Mouse (Mus musculus): ENCODE data around the gene Kyat1. TPM values are rescaled to one million over a fixed set of nuclear protein-coding genes. Genes with fewer than 3 reads are reported as not detected.
A peak's percentile ranks its signal among the peaks of the same experiment; 100 is the strongest.
"Not testable (repeated sequence)": the region's sequence is repeated elsewhere in the genome, so short reads cannot be mapped to it uniquely, and the experiment has no call there.

Kyat1 gene
- polyA plus RNA-seq, 1 experiment from 2014 or later, result 15.6 TPM

GRCm38 (mm10) chr2:30171997-30172382 is 33.7 kb downstream of the Kyat1 start:
- Histone ChIP-seq H3K27ac (ENCODE audit: low read depth) (peak overlapping the region; percentile 81; the same call in 1 of the 2 replicates), H3K9ac (ENCODE audit: low read length) (peak overlapping the region; percentile 59), H3K4me2 (ENCODE audit: low read length) (peak overlapping the region; percentile 78), H3K27me3 (replicated peaks; ENCODE audit: control insufficient read depth, insufficient read depth, low read length) (no peaks in the 10 kb centered on the region), H3K36me3 (ENCODE audit: control insufficient read depth, insufficient read depth, low read length) (peaks cover 42% of the 10 kb centered on the region), H3K9me3 (ENCODE audit: control insufficient read depth, low read length) (0 out of 2 replicates have a peak, but pooled peaks cover 5% of the 10 kb centered on the region), H3K4me3 (ENCODE audit: low read depth, low read length) (peak overlapping the region; percentile 54), H3K4me1 (replicated peaks; ENCODE audit: control insufficient read depth, insufficient read depth, low read length) (no peaks in the 10 kb centered on the region; the same call in 1 of the 2 replicates)
- under 1% methylated on average over 19 of the region's 19 CpGs for WGBS
- ATAC-seq (replicated peaks; ENCODE audit: low FRiP score, low TSS enrichment, low read depth) (peak; percentile 3; the same call in 1 of the 2 replicates), DNase-seq (ENCODE audit: low spot score) (no peak)

- Histone ChIP-seq H3K36me3 (ENCODE audit: control insufficient read depth, insufficient read depth, low read length) (peaks cover 41% of the 10 kb centered on the region), H3K4me2 (ENCODE audit: low read length) (peak within 1 kb of the TSS; percentile 78), H3K4me3 (ENCODE audit: low read depth, low read length) (peak within 1 kb of the TSS; percentile 54), H3K27ac (ENCODE audit: low read depth) (peak within 1 kb of the TSS; percentile 81), H3K9me3 (ENCODE audit: control insufficient read depth, low read length) (0 out of 2 replicates have a peak, but pooled peaks cover 10% of the 10 kb centered on the region), H3K9ac (ENCODE audit: low read length) (peak within 1 kb of the TSS; percentile 59), H3K4me1 (replicated peaks; ENCODE audit: control insufficient read depth, insufficient read depth, low read length) (no peaks in the 10 kb centered on the region), H3K27me3 (replicated peaks; ENCODE audit: control insufficient read depth, insufficient read depth, low read length) (no peaks in the 10 kb centered on the region)
- DNase-seq (ENCODE audit: low spot score) (peak; percentile 82), ATAC-seq (replicated peaks; ENCODE audit: low FRiP score, low TSS enrichment, low read depth) (peak; percentile 92)
- under 1% methylated on average over 75 of the region's 75 CpGs for WGBS
Observed at GRCm38 (mm10) chr2:30171371-30171996, 34.2 kb downstream of the Kyat1 start, which contains the start of gene Endog. Gene Endog (plus strand): TSS chr2:30171493.

GRCm38 (mm10) chr2:30166677-30167076 is 39.0 kb downstream of the Kyat1 start:
- no peaks in the 10 kb centered on the region for H3K36me3 ChIP-seq (ENCODE audit: control insufficient read depth, insufficient read depth, low read length)
- H3K9ac ChIP-seq (ENCODE audit: low read length), result no peak overlapping the region
- DNase-seq (ENCODE audit: low spot score), result no peak
- H3K27ac ChIP-seq (ENCODE audit: low read depth), result no peak overlapping the region
- WGBS, result 59% methylated on average over 4 of the region's 4 CpGs
- H3K4me1 ChIP-seq (replicated peaks; ENCODE audit: control insufficient read depth, insufficient read depth, low read length), result no peaks in the 10 kb centered on the region
- ATAC-seq (replicated peaks; ENCODE audit: low FRiP score, low TSS enrichment, low read depth), result no peak
- 0 out of 2 replicates have a peak, but pooled peaks cover 9% of the 10 kb centered on the region for H3K9me3 ChIP-seq (ENCODE audit: control insufficient read depth, low read length)
- H3K27me3 ChIP-seq (replicated peaks; ENCODE audit: control insufficient read depth, insufficient read depth, low read length), result no peaks in the 10 kb centered on the region
- H3K4me3 ChIP-seq (ENCODE audit: low read depth, low read length), result no peak overlapping the region
- H3K4me2 ChIP-seq (ENCODE audit: low read length), result no peak overlapping the region

GRCm38 (mm10) chr2:30164340-30164932 is 41.2 kb downstream of the Kyat1 start:
- no peaks in the 10 kb centered on the region for H3K27me3 ChIP-seq (replicated peaks; ENCODE audit: control insufficient read depth, insufficient read depth, low read length)
- 44% methylated on average over 9 of the region's 9 CpGs for WGBS
- no peaks in the 10 kb centered on the region for H3K4me1 ChIP-seq (replicated peaks; ENCODE audit: control insufficient read depth, insufficient read depth, low read length)
- no peak overlapping the region for H3K4me2 ChIP-seq (ENCODE audit: low read length)
- ATAC-seq (replicated peaks; ENCODE audit: low FRiP score, low TSS enrichment, low read depth) (no peak), DNase-seq (ENCODE audit: low spot score) (no peak)
- no peak overlapping the region for H3K27ac ChIP-seq (ENCODE audit: low read depth)
- 0 out of 2 replicates have a peak, but pooled peaks cover 9% of the 10 kb centered on the region for H3K9me3 ChIP-seq (ENCODE audit: control insufficient read depth, low read length)
- no peak overlapping the region for H3K9ac ChIP-seq (ENCODE audit: low read length)
- no peaks in the 10 kb centered on the region for H3K36me3 ChIP-seq (ENCODE audit: control insufficient read depth, insufficient read depth, low read length)
- no peak overlapping the region for H3K4me3 ChIP-seq (ENCODE audit: low read depth, low read length)

- no peak overlapping the region for H3K27ac ChIP-seq (ENCODE audit: low read depth)
- no peak overlapping the region for H3K4me3 ChIP-seq (ENCODE audit: low read depth, low read length)
Observed at GRCm38 (mm10) chr2:30161809-30162208, 43.8 kb downstream of the Kyat1 start.

GRCm38 (mm10) chr2:30159871-30160270 is 45.8 kb downstream of the Kyat1 start:
- not testable (repeated sequence) for H3K36me3 ChIP-seq (ENCODE audit: control insufficient read depth, insufficient read depth, low read length); H3K27ac ChIP-seq (ENCODE audit: low read depth); DNase-seq (ENCODE audit: low spot score); ATAC-seq (replicated peaks; ENCODE audit: low FRiP score, low TSS enrichment, low read depth); H3K9ac ChIP-seq (ENCODE audit: low read length); H3K4me3 ChIP-seq (ENCODE audit: low read depth, low read length); H3K4me2 ChIP-seq (ENCODE audit: low read length); H3K4me1 ChIP-seq (replicated peaks; ENCODE audit: control insufficient read depth, insufficient read depth, low read length); H3K9me3 ChIP-seq (ENCODE audit: control insufficient read depth, low read length); H3K27me3 ChIP-seq (replicated peaks; ENCODE audit: control insufficient read depth, insufficient read depth, low read length)
- 81% methylated on average over 7 of the region's 10 CpGs for WGBS

More at GRCm38 (mm10) chr2:30161809-30162208, 43.8 kb downstream of the Kyat1 start:
- H3K4me2 ChIP-seq (ENCODE audit: low read length), result no peak overlapping the region
- no peak for ATAC-seq (replicated peaks; ENCODE audit: low FRiP score, low TSS enrichment, low read depth)
- no peaks in the 10 kb centered on the region for H3K36me3 ChIP-seq (ENCODE audit: control insufficient read depth, insufficient read depth, low read length)
- H3K27me3 ChIP-seq (replicated peaks; ENCODE audit: control insufficient read depth, insufficient read depth, low read length), result no peaks in the 10 kb centered on the region
- H3K9ac ChIP-seq (ENCODE audit: low read length), result no peak overlapping the region
- 0 out of 2 replicates have a peak, but pooled peaks cover 5% of the 10 kb centered on the region for H3K9me3 ChIP-seq (ENCODE audit: control insufficient read depth, low read length)
- no peak for DNase-seq (ENCODE audit: low spot score)
- no peaks in the 10 kb centered on the region for H3K4me1 ChIP-seq (replicated peaks; ENCODE audit: control insufficient read depth, insufficient read depth, low read length)

GRCm38 (mm10) chr2:30152616-30153015 is 53.0 kb downstream of the Kyat1 start:
- H3K36me3 ChIP-seq (ENCODE audit: control insufficient read depth, insufficient read depth, low read length), result peaks cover 42% of the 10 kb centered on the region
- ATAC-seq (replicated peaks; ENCODE audit: low FRiP score, low TSS enrichment, low read depth), result no peak

GRCm38 (mm10) chr2:30151840-30152239 is 53.8 kb downstream of the Kyat1 start:
- H3K9me3 ChIP-seq (ENCODE audit: control insufficient read depth, low read length), result no peaks in the 10 kb centered on the region
- WGBS, result 82% methylated on average over 11 of the region's 11 CpGs
- no peak for DNase-seq (ENCODE audit: low spot score)
- no peak for ATAC-seq (replicated peaks; ENCODE audit: low FRiP score, low TSS enrichment, low read depth)
- no peaks in the 10 kb centered on the region for H3K27me3 ChIP-seq (replicated peaks; ENCODE audit: control insufficient read depth, insufficient read depth, low read length)
- no peak overlapping the region for H3K9ac ChIP-seq (ENCODE audit: low read length)
- no peak overlapping the region for H3K27ac ChIP-seq (ENCODE audit: low read depth)
- H3K36me3 ChIP-seq (ENCODE audit: control insufficient read depth, insufficient read depth, low read length), result peaks cover 50% of the 10 kb centered on the region
- H3K4me2 ChIP-seq (ENCODE audit: low read length), result no peak overlapping the region
- no peak overlapping the region for H3K4me3 ChIP-seq (ENCODE audit: low read depth, low read length)
- no peaks in the 10 kb centered on the region for H3K4me1 ChIP-seq (replicated peaks; ENCODE audit: control insufficient read depth, insufficient read depth, low read length)

More at GRCm38 (mm10) chr2:30152616-30153015, 53.0 kb downstream of the Kyat1 start:
- no peak for DNase-seq (ENCODE audit: low spot score)
- WGBS, result 72% methylated on average over 8 of the region's 8 CpGs
- H3K27me3 ChIP-seq (replicated peaks; ENCODE audit: control insufficient read depth, insufficient read depth, low read length), result no peaks in the 10 kb centered on the region
- H3K9me3 ChIP-seq (ENCODE audit: control insufficient read depth, low read length), result no peaks in the 10 kb centered on the region
- no peaks in the 10 kb centered on the region for H3K4me1 ChIP-seq (replicated peaks; ENCODE audit: control insufficient read depth, insufficient read depth, low read length)
- H3K4me2 ChIP-seq (ENCODE audit: low read length), result no peak overlapping the region
- no peak overlapping the region for H3K4me3 ChIP-seq (ENCODE audit: low read depth, low read length)
- no peak overlapping the region for H3K9ac ChIP-seq (ENCODE audit: low read length)
- H3K27ac ChIP-seq (ENCODE audit: low read depth), result no peak overlapping the region
